Mouse (Mus musculus) neural tube, embryonic 14.5 days (tissue): Measurements from ENCODE around the gene Kif6. TPM values are rescaled to one million over a fixed set of nuclear protein-coding genes. Genes with fewer than 3 reads are reported as not detected.

Experiments used
- ATAC-seq: fragments of 200-750 bp; cut with Nextera tagmentation; 2 replicates; pipeline ENCODE4 v1.8.0; 2017; ENCODE audit warnings: low read depth, mild to moderate bottlenecking, moderate TSS enrichment, moderate library complexity
- H3K27ac ChIP-seq: fragments of 300-500 bp; sonication (generic); 2 replicates; pipeline ENCODE4 v1.5.1; 2014; ENCODE audit warnings: low read depth, mild to moderate bottlenecking, control low read depth, low read length, moderate library complexity, mixed read lengths
- H3K27me3 ChIP-seq: fragments of 300-500 bp; sonication (generic); 2 replicates; pipeline ENCODE4 v1.6.1; 2014; ENCODE audit warnings: low read length; ENCODE audit not compliant: control insufficient read depth, insufficient read depth
- H3K36me3 ChIP-seq: fragments of 300-500 bp; sonication (generic); 2 replicates; pipeline ENCODE4 v1.6.1; 2014; ENCODE audit warnings: low read length, mixed read lengths; ENCODE audit not compliant: control insufficient read depth, insufficient read depth
- H3K4me1 ChIP-seq: fragments of 300-500 bp; sonication (generic); 2 replicates; pipeline ENCODE4 v1.6.1; 2014; ENCODE audit warnings: low read length; ENCODE audit not compliant: control insufficient read depth, insufficient read depth
- H3K4me2 ChIP-seq: fragments of 300-500 bp; sonication (generic); 2 replicates; pipeline ENCODE4 v1.6.1; 2014; ENCODE audit warnings: mild to moderate bottlenecking, low read depth, low read length, control low read depth
- H3K4me3 ChIP-seq: fragments of 300-500 bp; sonication (generic); 2 replicates; pipeline ENCODE4 v1.5.1; 2014; ENCODE audit warnings: low read depth, low read length, control low read depth, mixed read lengths
- H3K9ac ChIP-seq: fragments of 300-500 bp; sonication (generic); replicated peaks from 2 replicates; pipeline ENCODE4 v1.6.1; 2014; ENCODE audit warnings: low read depth, mild to moderate bottlenecking, control low read depth, low read length, mixed read lengths
- H3K9me3 ChIP-seq: fragments of 300-500 bp; sonication (generic); 2 replicates; pipeline ENCODE4 v1.6.1; 2016; ENCODE audit warnings: low read length; ENCODE audit not compliant: control insufficient read depth
- WGBS: fragments of 180-500 bp; shearing (Covaris S2); extraction: QIAGEN DNeasy Blood & Tissue Kit; methylation state at CpG from one replicate; pipeline ENCODE4 v1.1.7; 2014; 5-methylcytosine and 5-hydroxymethylcytosine counted together
- polyA plus RNA-seq: library from polyadenylated mRNA; unstranded; fragments of >200 nt; fragmentation: Nextera tagmentation; extraction: Ambion mirVana; gene quantifications from 2 replicates; pipeline ENCODE4 v1.2.1, GENCODE M21; 2014

Gene Kif6
- polyA plus RNA-seq, 1 experiment from 2014 or later: 3.1 TPM

- H3K36me3 ChIP-seq: no peaks in the 10 kb centered on the region
- no peaks in the 10 kb centered on the region for H3K9me3 ChIP-seq
- H3K4me3 ChIP-seq: no peak overlapping the region
- H3K4me2 ChIP-seq: no peak overlapping the region
- 83% methylated on average over 5 of the region's 5 CpGs for WGBS
- no peaks in the 10 kb centered on the region for H3K27me3 ChIP-seq
- H3K27ac ChIP-seq: no peak overlapping the region
- no peak for ATAC-seq
- no peaks in the 10 kb centered on the region for H3K4me1 ChIP-seq
- H3K9ac ChIP-seq: no peak overlapping the region
Measured at GRCm38 (mm10) chr17:49799168-49799567, 184.2 kb downstream of the Kif6 start.

GRCm38 (mm10) chr17:49800157-49800556 lies 185.2 kb downstream of the Kif6 start:
- H3K4me1 ChIP-seq: no peaks in the 10 kb centered on the region
- no peak overlapping the region for H3K4me2 ChIP-seq
- WGBS: 56% methylated on average over 2 of the region's 2 CpGs
- ATAC-seq: no peak
- no peaks in the 10 kb centered on the region for H3K9me3 ChIP-seq
- H3K9ac ChIP-seq: no peak overlapping the region
- no peak overlapping the region for H3K27ac ChIP-seq
- no peaks in the 10 kb centered on the region for H3K27me3 ChIP-seq
- H3K4me3 ChIP-seq: no peak overlapping the region
- H3K36me3 ChIP-seq: no peaks in the 10 kb centered on the region

- Histone ChIP-seq H3K4me1 (no peaks in the 10 kb centered on the region), H3K9ac (no peak overlapping the region), H3K4me2 (no peak overlapping the region), H3K27me3 (no peaks in the 10 kb centered on the region), H3K4me3 (no peak overlapping the region), H3K36me3 (no peaks in the 10 kb centered on the region), H3K27ac (no peak overlapping the region), H3K9me3 (no peaks in the 10 kb centered on the region)
- WGBS: 69% methylated on average over 4 of the region's 4 CpGs
- ATAC-seq: no peak
Measured at GRCm38 (mm10) chr17:49807461-49807860, 192.5 kb downstream of the Kif6 start.

- H3K4me3 ChIP-seq: no peak overlapping the region
- no peaks in the 10 kb centered on the region for H3K36me3 ChIP-seq
- H3K9ac ChIP-seq: no peak overlapping the region
- no peaks in the 10 kb centered on the region for H3K9me3 ChIP-seq
- no peaks in the 10 kb centered on the region for H3K27me3 ChIP-seq
- ATAC-seq: no peak
- H3K4me2 ChIP-seq: no peak overlapping the region
- no peaks in the 10 kb centered on the region for H3K4me1 ChIP-seq
- 69% methylated on average over 6 of the region's 6 CpGs for WGBS
- no peak overlapping the region for H3K27ac ChIP-seq
Measured at GRCm38 (mm10) chr17:49808712-49809343, 193.9 kb downstream of the Kif6 start.

- no peak overlapping the region for H3K9ac ChIP-seq
- H3K4me2 ChIP-seq: no peak overlapping the region
- WGBS: 91% methylated on average over 5 of the region's 5 CpGs
- H3K9me3 ChIP-seq: no peaks in the 10 kb centered on the region
- H3K4me1 ChIP-seq: peaks cover 8% of the 10 kb centered on the region; the same call in 1 of the 2 replicates
- H3K4me3 ChIP-seq: no peak overlapping the region
- no peak overlapping the region for H3K27ac ChIP-seq
- H3K36me3 ChIP-seq: no peaks in the 10 kb centered on the region
- no peaks in the 10 kb centered on the region for H3K27me3 ChIP-seq
- no peak for ATAC-seq
Measured at GRCm38 (mm10) chr17:49813893-49814640, 199.1 kb downstream of the Kif6 start.

- peaks cover 8% of the 10 kb centered on the region; the same call in 1 of the 2 replicates for H3K4me1 ChIP-seq
- H3K27ac ChIP-seq: no peak overlapping the region
- H3K27me3 ChIP-seq: no peaks in the 10 kb centered on the region
- H3K4me3 ChIP-seq: no peak overlapping the region
- 11% methylated on average over 5 of the region's 5 CpGs for WGBS
- no peak overlapping the region for H3K4me2 ChIP-seq
- H3K9ac ChIP-seq: no peak overlapping the region
- no peaks in the 10 kb centered on the region for H3K36me3 ChIP-seq
- no peaks in the 10 kb centered on the region for H3K9me3 ChIP-seq
- peak; percentile 79; the same call in 1 of the 2 replicates for ATAC-seq
Measured at GRCm38 (mm10) chr17:49816067-49816565, 201.2 kb downstream of the Kif6 start.

GRCm38 (mm10) chr17:49816703-49817102 lies 201.8 kb downstream of the Kif6 start:
- Histone ChIP-seq H3K4me3 (no peak overlapping the region), H3K36me3 (no peaks in the 10 kb centered on the region), H3K4me1 (peaks cover 8% of the 10 kb centered on the region; the same call in 1 of the 2 replicates), H3K4me2 (no peak overlapping the region), H3K9me3 (no peaks in the 10 kb centered on the region), H3K27ac (no peak overlapping the region), H3K9ac (no peak overlapping the region), H3K27me3 (no peaks in the 10 kb centered on the region)
- ATAC-seq: peak; percentile 71; the same call in 1 of the 2 replicates
- 37% methylated on average over 5 of the region's 5 CpGs for WGBS

GRCm38 (mm10) chr17:49820203-49820602 lies 205.3 kb downstream of the Kif6 start:
- Histone ChIP-seq H3K36me3 (no peaks in the 10 kb centered on the region), H3K4me1 (peaks cover 8% of the 10 kb centered on the region; the same call in 1 of the 2 replicates), H3K27ac (no peak overlapping the region), H3K9me3 (no peaks in the 10 kb centered on the region), H3K4me3 (no peak overlapping the region), H3K27me3 (no peaks in the 10 kb centered on the region), H3K9ac (no peak overlapping the region), H3K4me2 (no peak overlapping the region)
- no peak for ATAC-seq
- 95% methylated on average over 4 of the region's 4 CpGs for WGBS
